Mouse (Mus musculus): ENCODE data around the gene Padi2. TPM values are rescaled to one million over a fixed set of nuclear protein-coding genes. Genes with fewer than 3 reads are reported as not detected.

Padi2 gene
- polyA plus RNA-seq, 1 experiment: 2.1 TPM

- Histone ChIP-seq H3K27me3 (ENCODE audit: control insufficient read depth, insufficient read depth, insufficient read length) (no peaks in the 10 kb centered on the region), H3K36me3 (ENCODE audit: control insufficient read depth, insufficient read depth) (no peaks in the 10 kb centered on the region), H3ac (ENCODE audit: control insufficient read depth, insufficient read length, low read depth) (no peak overlapping the region), H3K4me3 (ENCODE audit: insufficient read depth, poor library complexity, severe bottlenecking) (no peak overlapping the region), H3K79me3 (ENCODE audit: low read depth) (no peaks in the 10 kb centered on the region), H3K79me2 (ENCODE audit: control insufficient read depth, insufficient read depth) (no peaks in the 10 kb centered on the region)
- TF ChIP-seq CEBPB (IDR thresholded peaks at IDR 0.05; ENCODE audit: low read depth) (no peak), MYOD1 (IDR thresholded peaks at IDR 0.05; ENCODE audit: control insufficient read depth, insufficient read length, low read depth) (no peak), MAX (IDR thresholded peaks at IDR 0.05) (no peak), USF1 (IDR thresholded peaks at IDR 0.05; ENCODE audit: low read depth) (no peak), MYOG (IDR thresholded peaks at IDR 0.05; ENCODE audit: control insufficient read depth, extremely low read depth, insufficient read length) (no peak), CTCF (IDR thresholded peaks at IDR 0.05; ENCODE audit: control insufficient read depth, insufficient read depth, insufficient read length) (no peak), FOSL1 (IDR thresholded peaks at IDR 0.05; ENCODE audit: insufficient read depth, low read length, poor library complexity, severe bottlenecking) (no peak)
Measured at GRCm38 (mm10) chr4:140910661-140911310, 4.6 kb downstream of the Padi2 start.

GRCm38 (mm10) chr4:140911416-140911815, 5.3 kb downstream of the Padi2 start:
- H3K27me3 ChIP-seq (ENCODE audit: control insufficient read depth, insufficient read depth, insufficient read length): no peaks in the 10 kb centered on the region
- TF ChIP-seq MYOD1 (IDR thresholded peaks at IDR 0.05; ENCODE audit: control insufficient read depth, insufficient read length, low read depth): no peak
- TF ChIP-seq CTCF (IDR thresholded peaks at IDR 0.05; ENCODE audit: control insufficient read depth, insufficient read depth, insufficient read length): no peak
- no peak for TF ChIP-seq CEBPB (IDR thresholded peaks at IDR 0.05; ENCODE audit: low read depth)
- TF ChIP-seq MYOG (IDR thresholded peaks at IDR 0.05; ENCODE audit: control insufficient read depth, extremely low read depth, insufficient read length): no peak
- TF ChIP-seq MAX (IDR thresholded peaks at IDR 0.05): no peak
- no peak for TF ChIP-seq FOSL1 (IDR thresholded peaks at IDR 0.05; ENCODE audit: insufficient read depth, low read length, poor library complexity, severe bottlenecking)
- TF ChIP-seq USF1 (IDR thresholded peaks at IDR 0.05; ENCODE audit: low read depth): no peak
- no peaks in the 10 kb centered on the region for H3K79me3 ChIP-seq (ENCODE audit: low read depth)
- H3K4me3 ChIP-seq (ENCODE audit: insufficient read depth, poor library complexity, severe bottlenecking): no peak overlapping the region
- no peaks in the 10 kb centered on the region for H3K79me2 ChIP-seq (ENCODE audit: control insufficient read depth, insufficient read depth)
- H3K36me3 ChIP-seq (ENCODE audit: control insufficient read depth, insufficient read depth): no peaks in the 10 kb centered on the region
- H3ac ChIP-seq (ENCODE audit: control insufficient read depth, insufficient read length, low read depth): no peak overlapping the region

- no peaks in the 10 kb centered on the region for H3K27me3 ChIP-seq (ENCODE audit: control insufficient read depth, insufficient read depth, insufficient read length)
- TF ChIP-seq MYOD1 (IDR thresholded peaks at IDR 0.05; ENCODE audit: control insufficient read depth, insufficient read length, low read depth) (no peak), CEBPB (IDR thresholded peaks at IDR 0.05; ENCODE audit: low read depth) (no peak), CTCF (IDR thresholded peaks at IDR 0.05; ENCODE audit: control insufficient read depth, insufficient read depth, insufficient read length) (no peak), FOSL1 (IDR thresholded peaks at IDR 0.05; ENCODE audit: insufficient read depth, low read length, poor library complexity, severe bottlenecking) (no peak), MYOG (IDR thresholded peaks at IDR 0.05; ENCODE audit: control insufficient read depth, extremely low read depth, insufficient read length) (no peak), USF1 (IDR thresholded peaks at IDR 0.05; ENCODE audit: low read depth) (no peak), MAX (IDR thresholded peaks at IDR 0.05) (no peak)
- H3K79me2 ChIP-seq (ENCODE audit: control insufficient read depth, insufficient read depth): no peaks in the 10 kb centered on the region
- no peak overlapping the region for H3ac ChIP-seq (ENCODE audit: control insufficient read depth, insufficient read length, low read depth)
- no peak overlapping the region for H3K4me3 ChIP-seq (ENCODE audit: insufficient read depth, poor library complexity, severe bottlenecking)
- no peaks in the 10 kb centered on the region for H3K79me3 ChIP-seq (ENCODE audit: low read depth)
- no peaks in the 10 kb centered on the region for H3K36me3 ChIP-seq (ENCODE audit: control insufficient read depth, insufficient read depth)
Measured at GRCm38 (mm10) chr4:140912271-140912833, 6.2 kb downstream of the Padi2 start.

- H3K27me3 ChIP-seq (ENCODE audit: control insufficient read depth, insufficient read depth, insufficient read length): no peaks in the 10 kb centered on the region
- H3K79me2 ChIP-seq (ENCODE audit: control insufficient read depth, insufficient read depth): no peaks in the 10 kb centered on the region
- H3ac ChIP-seq (ENCODE audit: control insufficient read depth, insufficient read length, low read depth): no peak overlapping the region
- H3K79me3 ChIP-seq (ENCODE audit: low read depth): no peaks in the 10 kb centered on the region
- no peak for TF ChIP-seq CEBPB (IDR thresholded peaks at IDR 0.05; ENCODE audit: low read depth)
- no peak for TF ChIP-seq MYOD1 (IDR thresholded peaks at IDR 0.05; ENCODE audit: control insufficient read depth, insufficient read length, low read depth)
- TF ChIP-seq MAX (IDR thresholded peaks at IDR 0.05): no peak
- no peak for TF ChIP-seq CTCF (IDR thresholded peaks at IDR 0.05; ENCODE audit: control insufficient read depth, insufficient read depth, insufficient read length)
- TF ChIP-seq USF1 (IDR thresholded peaks at IDR 0.05; ENCODE audit: low read depth): no peak
- no peak for TF ChIP-seq FOSL1 (IDR thresholded peaks at IDR 0.05; ENCODE audit: insufficient read depth, low read length, poor library complexity, severe bottlenecking)
- TF ChIP-seq MYOG (IDR thresholded peaks at IDR 0.05; ENCODE audit: control insufficient read depth, extremely low read depth, insufficient read length): no peak
- no peaks in the 10 kb centered on the region for H3K36me3 ChIP-seq (ENCODE audit: control insufficient read depth, insufficient read depth)
- no peak overlapping the region for H3K4me3 ChIP-seq (ENCODE audit: insufficient read depth, poor library complexity, severe bottlenecking)
Measured at GRCm38 (mm10) chr4:140913565-140913964, 7.4 kb downstream of the Padi2 start.

- Histone ChIP-seq H3K79me3 (ENCODE audit: low read depth) (no peaks in the 10 kb centered on the region), H3K79me2 (ENCODE audit: control insufficient read depth, insufficient read depth) (no peaks in the 10 kb centered on the region), H3K4me3 (ENCODE audit: insufficient read depth, poor library complexity, severe bottlenecking) (no peak overlapping the region), H3ac (ENCODE audit: control insufficient read depth, insufficient read length, low read depth) (no peak overlapping the region), H3K27me3 (ENCODE audit: control insufficient read depth, insufficient read depth, insufficient read length) (peaks cover 3% of the 10 kb centered on the region), H3K36me3 (ENCODE audit: control insufficient read depth, insufficient read depth) (no peaks in the 10 kb centered on the region)
- TF ChIP-seq FOSL1 (IDR thresholded peaks at IDR 0.05; ENCODE audit: insufficient read depth, low read length, poor library complexity, severe bottlenecking) (no peak), USF1 (IDR thresholded peaks at IDR 0.05; ENCODE audit: low read depth) (no peak), MYOD1 (IDR thresholded peaks at IDR 0.05; ENCODE audit: control insufficient read depth, insufficient read length, low read depth) (no peak), CEBPB (IDR thresholded peaks at IDR 0.05; ENCODE audit: low read depth) (no peak)
Measured at GRCm38 (mm10) chr4:140914731-140915131, 8.6 kb downstream of the Padi2 start.

All from C2C12 (cell line).